Mouse (Mus musculus) hindbrain, postnatal 0 days (tissue): ENCODE measurements around the gene Mrps6. TPM values are rescaled to one million over a fixed set of nuclear protein-coding genes. Genes with fewer than 3 reads are reported as not detected.

Experiments
- ATAC-seq: fragments of 200-750 bp; cut with Nextera tagmentation; 2 replicates; pipeline ENCODE4 v1.8.0; 2017; ENCODE audit warnings: mild to moderate bottlenecking, moderate TSS enrichment, moderate library complexity
- DNase-seq: peaks from one replicate; pipeline ENCODE4 v3.0.0-alpha.2; 2015; ENCODE audit warnings: low spot score
- H3K27ac ChIP-seq: fragments of 300-500 bp; sonication (generic); 2 replicates; pipeline ENCODE4 v1.5.1; 2014; ENCODE audit warnings: mild to moderate bottlenecking
- H3K27me3 ChIP-seq: fragments of 300-500 bp; sonication (generic); 2 replicates; pipeline ENCODE4 v1.6.1; 2014; ENCODE audit warnings: low read length, mixed read lengths; ENCODE audit not compliant: insufficient read depth
- H3K36me3 ChIP-seq: fragments of 300-500 bp; sonication (generic); 2 replicates; pipeline ENCODE4 v1.6.1; 2014; ENCODE audit warnings: low read length, mixed read lengths; ENCODE audit not compliant: insufficient read depth
- H3K4me1 ChIP-seq: fragments of 300-500 bp; sonication (generic); 2 replicates; pipeline ENCODE4 v1.6.1; 2014; ENCODE audit warnings: antibody characterized with exemption, low read length, mixed read lengths; ENCODE audit not compliant: insufficient read depth
- H3K4me2 ChIP-seq: fragments of 300-500 bp; sonication (generic); 2 replicates; pipeline ENCODE4 v1.6.1; 2014; ENCODE audit warnings: low read depth, mild to moderate bottlenecking, low read length, moderate library complexity, mixed read lengths
- H3K4me3 ChIP-seq: fragments of 300-500 bp; sonication (generic); 2 replicates; pipeline ENCODE4 v1.5.1; 2014; ENCODE audit warnings: low read length
- H3K9ac ChIP-seq: fragments of 300-500 bp; sonication (generic); replicated peaks from 2 replicates; pipeline ENCODE4 v1.6.1; 2014; ENCODE audit warnings: mild to moderate bottlenecking, low read length, moderate library complexity, mixed read lengths
- H3K9me3 ChIP-seq: fragments of 300-500 bp; sonication (generic); 2 replicates; pipeline ENCODE4 v1.6.1; 2016; ENCODE audit warnings: low read length, mixed read lengths
- CTCF ChIP-seq: IDR thresholded peaks from 2 replicates; pipeline ENCODE4 v1.5.1; 2016; ENCODE audit warnings: antibody characterized with exemption, control low read depth, low read depth
- WGBS: fragments of 180-500 bp; shearing (Covaris S2); extraction: QIAGEN DNeasy Blood & Tissue Kit; methylation state at CpG from one replicate; pipeline ENCODE4 v1.1.7; 2014; 5-methylcytosine and 5-hydroxymethylcytosine counted together
- polyA plus RNA-seq: library from polyadenylated mRNA; unstranded; fragments of >200 nt; fragmentation: Nextera tagmentation; extraction: Ambion mirVana; gene quantifications from 2 replicates; pipeline ENCODE4 v1.2.1, GENCODE M21; 2015
- total RNA-seq: library from RNA; depleted of rRNA; stranded (reverse); fragments of >200 nt; gene quantifications from 2 replicates; pipeline ENCODE4 v1.2.3, GENCODE M21; 2014; rRNA removed

Mrps6 gene
- total and polyA plus RNA-seq, 2 experiments from 2014 or later = 33.2 to 181 TPM

GRCm38 (mm10) chr16:92159114-92159513 is 101.0 kb downstream of the Mrps6 start:
- peak overlapping the region; percentile 86 for H3K27ac ChIP-seq
- no peak for DNase-seq
- H3K4me3 ChIP-seq = peak overlapping the region; percentile 43
- peak overlapping the region; percentile 60 for H3K9ac ChIP-seq
- H3K4me1 ChIP-seq = 0 out of 2 replicates have a peak, but pooled peaks cover 8% of the 10 kb centered on the region
- ATAC-seq = peak; percentile 4; the same call in 1 of the 2 replicates
- no peak for TF ChIP-seq CTCF
- H3K9me3 ChIP-seq = no peaks in the 10 kb centered on the region
- no peaks in the 10 kb centered on the region for H3K27me3 ChIP-seq
- no peaks in the 10 kb centered on the region for H3K36me3 ChIP-seq
- 49% methylated on average over 6 of the region's 6 CpGs for WGBS
- H3K4me2 ChIP-seq = peak overlapping the region; percentile 92

Other genes starting within 250 kb of the Mrps6 start
- not detected in 2 replicates for gene Gm49711, start within 50 bp of the Mrps6 start, total RNA-seq
- gene Gm49711, start within 50 bp of the Mrps6 start, polyA plus RNA-seq = 0.58 and 0.82 TPM in 2 replicates
- 23.9 and 30.9 TPM in 2 replicates for gene Slc5a3, start 52 bp downstream of the Mrps6 start, total RNA-seq
- 9.6 and 10.0 TPM in 2 replicates for gene Slc5a3, start 52 bp downstream of the Mrps6 start, polyA plus RNA-seq
- 4.7 and 8.2 TPM in 2 replicates for gene Kcne2, start 234.1 kb downstream of the Mrps6 start, total RNA-seq
- 19.1 and 19.3 TPM in 2 replicates for gene Kcne2, start 234.1 kb downstream of the Mrps6 start, polyA plus RNA-seq
- 1.5 and 10.4 TPM in 2 replicates for gene Smim11, start 243.0 kb downstream of the Mrps6 start, total RNA-seq
- 56.0 and 73.6 TPM in 2 replicates for gene Smim11, start 243.0 kb downstream of the Mrps6 start, polyA plus RNA-seq